Mouse (Mus musculus): ENCODE measurements at regions not wholly inside any gene's neighbourhood (a gene's known extent, or its start where the extent isn't known, plus 50 kb on each side); places are given as distances from the start of the nearest gene placed in this dataset.

GRCm38 (mm10) chr2:169445371-169445770 is 142.2 kb downstream of the Gm11011 start:
- TF ChIP-seq POLR2A (IDR thresholded peaks at IDR 0.05; ENCODE audit: insufficient read depth, low read depth, low read length) (no peak), CTCF (IDR thresholded peaks at IDR 0.05; ENCODE audit: insufficient read depth, low read depth, low read length) (no peak)

Measured in olfactory bulb, adult 2 months (tissue).